In the genomic region with DNA sequence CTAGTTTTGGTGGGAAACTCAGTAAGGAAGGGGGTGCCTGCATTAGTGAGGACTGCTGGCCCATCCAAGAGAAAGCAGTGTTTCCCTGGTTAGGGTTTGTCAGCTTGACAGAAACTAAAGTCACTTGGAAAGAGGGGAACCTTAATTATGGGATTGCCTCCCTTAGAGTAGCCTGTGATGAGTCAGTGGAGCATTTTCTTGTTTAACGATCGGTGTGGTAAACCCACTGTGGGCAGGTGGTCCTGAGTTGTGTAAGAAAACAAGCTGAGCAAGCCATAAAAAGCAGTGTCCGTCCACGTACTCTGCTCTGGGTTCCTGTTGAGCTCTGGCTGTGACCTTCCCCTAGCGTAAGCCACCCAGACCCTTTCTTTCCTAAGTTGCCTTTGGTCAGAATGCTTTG, we compare ENCODE assay signal across 19 mouse cellular contexts.
"Had no signal": no experiment of that assay in that cellular context is flagged by ENCODE, and none has a peak within 500 bp of the region (broad histone marks: within the 10 kb centered on the region; RNA-seq: fewer than 3 reads in every experiment).

No protein-coding gene starts in this region.

- H3K27me3 ChIP-seq: limb, embryonic 15.5 days; liver, embryonic 13.5 days; lung, embryonic 15.5 days; midbrain, embryonic 12.5 days; midbrain, embryonic 15.5 days; neural tube, embryonic 13.5 days; stomach, embryonic 15.5 days had no signal

- H3K27ac ChIP-seq: layer of hippocampus, adult 2 months; lung, embryonic 15.5 days; macrophage; midbrain, embryonic 12.5 days; stomach, embryonic 15.5 days had no signal

- H3K36me3 ChIP-seq: limb, embryonic 15.5 days; liver, embryonic 13.5 days; lung, embryonic 15.5 days; midbrain, embryonic 12.5 days; midbrain, embryonic 15.5 days; neural tube, embryonic 13.5 days; stomach, embryonic 15.5 days had no signal

- H3K9me3 ChIP-seq: limb, embryonic 15.5 days; liver, embryonic 13.5 days; lung, embryonic 15.5 days; midbrain, embryonic 12.5 days; midbrain, embryonic 15.5 days; neural tube, embryonic 13.5 days; stomach, embryonic 15.5 days had no signal

- DNase-seq: kidney, adult 2 months; kidney, postnatal 25 days; layer of hippocampus, adult 9-11 months; liver, embryonic 13.5 days; lung, adult 18-20 months; lung, postnatal 14 days; retina, postnatal 1 day; right cerebral cortex, postnatal 25 days; spleen, adult 18-20 months; thymus, adult 18-20 months; thymus, postnatal 36 days had no signal

- H3K9ac ChIP-seq: stomach, embryonic 15.5 days had no signal
